Mouse (Mus musculus): ENCODE measurements around the gene Gm20388.

DNA sequence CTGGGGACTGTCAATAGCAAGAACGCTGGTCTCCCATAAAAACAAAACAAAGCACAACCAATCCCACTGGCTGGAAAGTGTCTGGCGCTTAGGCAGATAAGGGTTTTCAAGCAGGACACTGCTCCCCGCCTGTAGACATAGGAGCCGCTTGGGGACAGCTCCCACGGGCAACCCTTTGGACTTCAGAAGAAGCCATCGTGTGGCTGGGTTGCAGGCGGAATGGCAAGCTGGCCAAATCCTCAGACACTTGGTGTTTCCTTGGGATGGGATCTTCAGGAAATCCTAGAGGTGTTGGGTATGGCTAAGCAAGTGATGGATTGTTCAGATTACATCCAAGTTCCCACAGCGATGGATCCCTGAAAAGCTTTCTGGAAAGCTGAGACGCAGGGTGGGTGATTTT lies 3603.5 kb downstream of the Gm20388 start:
- TF ChIP-seq CTCF (IDR thresholded peaks at IDR 0.05; ENCODE audit: insufficient read depth, low read depth, low read length) (no peak), POLR2A (IDR thresholded peaks at IDR 0.05; ENCODE audit: insufficient read depth, low read depth, low read length) (no peak)

Measured in olfactory bulb, adult 2 months (tissue).